Mouse (Mus musculus): ENCODE data around the gene Nrxn1. TPM values are rescaled to one million over a fixed set of nuclear protein-coding genes. Genes with fewer than 3 reads are reported as not detected.

The Nrxn1 gene
- polyA plus RNA-seq, 1 experiment from 2014 or later = 6.1 TPM

DNA sequence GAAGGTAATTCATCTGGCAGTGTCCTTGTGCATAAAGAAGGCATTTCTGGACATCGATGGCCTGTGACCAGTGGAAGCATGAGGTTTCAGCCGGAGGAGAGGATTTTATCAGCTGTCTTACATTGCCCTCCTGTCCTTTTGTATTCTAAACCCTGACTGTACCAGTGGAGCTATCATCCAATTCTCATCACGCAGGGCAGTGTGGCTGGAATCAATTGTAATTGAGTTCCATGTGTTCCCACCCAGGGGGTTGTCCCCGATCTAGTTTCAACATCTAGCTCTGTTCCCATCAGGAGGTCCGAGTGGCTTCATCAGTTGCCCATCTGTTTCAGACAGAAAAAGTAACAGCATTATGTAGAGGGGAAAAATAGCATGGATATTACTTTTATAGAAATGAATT, 1038.6 kb downstream of the Nrxn1 start:
- Histone ChIP-seq H3K4me1 (ENCODE audit: control insufficient read depth, insufficient read depth, low read length) (no peaks in the 10 kb centered on the region), H3K4me2 (replicated peaks; ENCODE audit: low read depth, low read length) (no peak overlapping the region), H3K36me3 (ENCODE audit: control insufficient read depth, insufficient read depth, low read length) (no peaks in the 10 kb centered on the region), H3K9me3 (ENCODE audit: control insufficient read depth, low read depth, low read length) (no peaks in the 10 kb centered on the region), H3K9ac (replicated peaks; ENCODE audit: low read depth, low read length) (no peak overlapping the region), H3K27ac (ENCODE audit: low read length) (no peak overlapping the region), H3K4me3 (ENCODE audit: low read depth, low read length) (no peak overlapping the region), H3K27me3 (ENCODE audit: control insufficient read depth, insufficient read depth, low read length) (no peaks in the 10 kb centered on the region)
- ATAC-seq (ENCODE audit: insufficient number of reproducible peaks, insufficient read depth, low FRiP score, low read depth) = no peak
- 74% methylated on average over 5 of the region's 5 CpGs for WGBS

DNA sequence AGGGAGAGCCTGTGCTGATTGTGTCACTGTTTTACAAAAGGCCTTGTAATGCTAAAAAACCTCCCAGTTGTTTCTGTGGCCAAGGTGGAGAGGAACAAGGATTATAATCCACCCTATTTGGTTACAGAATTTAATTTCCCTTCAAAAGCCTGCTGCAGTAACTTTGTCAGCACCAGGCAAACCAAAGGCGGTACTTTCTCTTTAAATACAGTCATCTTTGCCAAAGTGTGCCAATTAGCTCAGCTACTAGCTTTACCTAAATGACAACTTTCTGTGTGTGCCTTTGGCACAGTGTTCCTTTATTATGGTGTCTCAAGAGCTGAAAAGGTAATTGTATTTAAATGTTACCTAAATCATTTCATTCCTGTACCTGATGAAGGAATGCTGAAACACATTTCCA, 1053.6 kb downstream of the Nrxn1 start:
- Histone ChIP-seq H3K27me3 (ENCODE audit: control insufficient read depth, insufficient read depth, low read length) (no peaks in the 10 kb centered on the region), H3K9me3 (ENCODE audit: control insufficient read depth, low read depth, low read length) (no peaks in the 10 kb centered on the region), H3K4me2 (replicated peaks; ENCODE audit: low read depth, low read length) (no peak overlapping the region), H3K36me3 (ENCODE audit: control insufficient read depth, insufficient read depth, low read length) (no peaks in the 10 kb centered on the region), H3K9ac (replicated peaks; ENCODE audit: low read depth, low read length) (no peak overlapping the region), H3K4me3 (ENCODE audit: low read depth, low read length) (no peak overlapping the region), H3K27ac (ENCODE audit: low read length) (no peak overlapping the region), H3K4me1 (ENCODE audit: control insufficient read depth, insufficient read depth, low read length) (no peaks in the 10 kb centered on the region)
- ATAC-seq (ENCODE audit: insufficient number of reproducible peaks, insufficient read depth, low FRiP score, low read depth) = no peak
- WGBS = 51% methylated on average over 1 of the region's 1 CpGs

DNA sequence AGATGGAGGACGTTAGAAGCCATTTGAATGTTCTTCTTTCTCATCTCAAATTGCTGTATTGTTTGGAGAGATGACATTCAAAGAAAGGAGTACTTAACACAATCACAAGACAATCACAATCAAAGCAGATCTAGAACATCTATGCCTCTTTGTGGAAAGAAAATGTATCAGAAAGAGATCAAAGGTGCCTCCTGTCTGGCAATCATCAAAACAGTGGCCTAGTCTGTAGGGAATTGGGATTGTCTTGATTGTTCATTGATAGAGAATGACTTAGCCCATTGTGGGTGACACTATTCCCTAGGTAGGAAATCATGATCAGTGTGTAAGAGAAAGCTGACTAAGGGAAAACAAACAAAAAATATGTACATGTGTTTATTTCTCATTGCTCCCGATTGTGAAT, 1060.5 kb downstream of the Nrxn1 start:
- Histone ChIP-seq H3K36me3 (ENCODE audit: control insufficient read depth, insufficient read depth, low read length) (no peaks in the 10 kb centered on the region), H3K9ac (replicated peaks; ENCODE audit: low read depth, low read length) (no peak overlapping the region), H3K27me3 (ENCODE audit: control insufficient read depth, insufficient read depth, low read length) (no peaks in the 10 kb centered on the region), H3K4me3 (ENCODE audit: low read depth, low read length) (no peak overlapping the region), H3K4me2 (replicated peaks; ENCODE audit: low read depth, low read length) (no peak overlapping the region), H3K4me1 (ENCODE audit: control insufficient read depth, insufficient read depth, low read length) (no peaks in the 10 kb centered on the region), H3K9me3 (ENCODE audit: control insufficient read depth, low read depth, low read length) (no peaks in the 10 kb centered on the region), H3K27ac (ENCODE audit: low read length) (no peak overlapping the region)
- WGBS = 75% methylated on average over 2 of the region's 2 CpGs
- ATAC-seq (ENCODE audit: insufficient number of reproducible peaks, insufficient read depth, low FRiP score, low read depth) = no peak

DNA sequence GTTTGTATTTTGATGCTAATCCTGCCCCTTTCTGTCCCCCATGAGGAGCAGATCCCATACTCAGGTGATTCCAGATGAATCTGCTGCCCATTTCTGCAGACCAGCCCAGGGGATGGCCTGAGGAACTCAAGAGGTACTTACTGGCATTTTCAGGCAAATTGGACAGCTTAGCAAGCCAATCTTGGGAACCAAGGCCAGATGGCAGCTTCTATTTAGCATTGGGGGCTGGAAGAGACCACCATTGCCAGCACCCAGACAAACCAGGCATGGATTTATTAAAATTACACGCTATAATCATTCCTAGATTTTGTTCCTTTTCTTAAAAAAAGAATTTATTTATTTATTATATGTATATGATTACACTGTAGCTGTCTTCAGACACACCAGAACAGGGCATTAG, 1076.2 kb downstream of the Nrxn1 start:
- no peak overlapping the region for H3K9ac ChIP-seq (replicated peaks; ENCODE audit: low read depth, low read length)
- no peaks in the 10 kb centered on the region for H3K27me3 ChIP-seq (ENCODE audit: control insufficient read depth, insufficient read depth, low read length)
- no peaks in the 10 kb centered on the region for H3K4me1 ChIP-seq (ENCODE audit: control insufficient read depth, insufficient read depth, low read length)
- H3K4me3 ChIP-seq (ENCODE audit: low read depth, low read length) = no peak overlapping the region
- WGBS = 81% methylated on average over 1 of the region's 1 CpGs
- no peak overlapping the region for H3K27ac ChIP-seq (ENCODE audit: low read length)
- H3K4me2 ChIP-seq (replicated peaks; ENCODE audit: low read depth, low read length) = no peak overlapping the region
- no peak for ATAC-seq (ENCODE audit: insufficient number of reproducible peaks, insufficient read depth, low FRiP score, low read depth)
- no peaks in the 10 kb centered on the region for H3K36me3 ChIP-seq (ENCODE audit: control insufficient read depth, insufficient read depth, low read length)
- 0 out of 2 replicates have a peak, but pooled peaks cover 3% of the 10 kb centered on the region for H3K9me3 ChIP-seq (ENCODE audit: control insufficient read depth, low read depth, low read length)

DNA sequence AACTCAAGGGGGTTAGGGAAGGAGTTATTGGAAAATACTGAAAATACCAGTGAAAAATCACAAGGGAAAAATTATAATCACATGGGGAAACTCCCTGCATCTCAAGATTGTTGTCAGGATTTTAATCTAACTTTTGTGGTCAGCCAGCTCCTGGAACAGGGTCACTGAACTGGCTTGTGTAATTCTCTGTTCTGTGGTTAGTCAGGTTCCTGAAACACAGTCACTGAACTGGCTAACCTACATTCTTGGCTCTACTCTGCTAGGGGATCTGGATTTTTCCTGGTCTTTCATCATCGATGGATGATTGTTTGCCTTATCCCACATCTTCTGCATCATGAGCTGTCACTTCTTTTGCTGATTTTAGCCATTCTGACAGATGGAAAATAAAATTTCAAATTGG, 1081.1 kb downstream of the Nrxn1 start:
- H3K4me3 ChIP-seq (ENCODE audit: low read depth, low read length) = no peak overlapping the region
- H3K27ac ChIP-seq (ENCODE audit: low read length) = no peak overlapping the region
- H3K27me3 ChIP-seq (ENCODE audit: control insufficient read depth, insufficient read depth, low read length) = no peaks in the 10 kb centered on the region
- 0 out of 2 replicates have a peak, but pooled peaks cover 3% of the 10 kb centered on the region for H3K9me3 ChIP-seq (ENCODE audit: control insufficient read depth, low read depth, low read length)
- WGBS = 94% methylated on average over 1 of the region's 1 CpGs
- no peak overlapping the region for H3K9ac ChIP-seq (replicated peaks; ENCODE audit: low read depth, low read length)
- H3K4me1 ChIP-seq (ENCODE audit: control insufficient read depth, insufficient read depth, low read length) = no peaks in the 10 kb centered on the region
- ATAC-seq (ENCODE audit: insufficient number of reproducible peaks, insufficient read depth, low FRiP score, low read depth) = no peak
- H3K36me3 ChIP-seq (ENCODE audit: control insufficient read depth, insufficient read depth, low read length) = no peaks in the 10 kb centered on the region
- no peak overlapping the region for H3K4me2 ChIP-seq (replicated peaks; ENCODE audit: low read depth, low read length)

GRCm38 (mm10) chr17:90007438-90008109, 1085.3 kb downstream of the Nrxn1 start:
- Histone ChIP-seq H3K4me1 (ENCODE audit: control insufficient read depth, insufficient read depth, low read length) (no peaks in the 10 kb centered on the region), H3K27ac (ENCODE audit: low read length) (no peak overlapping the region), H3K4me2 (replicated peaks; ENCODE audit: low read depth, low read length) (no peak overlapping the region), H3K9ac (replicated peaks; ENCODE audit: low read depth, low read length) (no peak overlapping the region), H3K36me3 (ENCODE audit: control insufficient read depth, insufficient read depth, low read length) (no peaks in the 10 kb centered on the region), H3K9me3 (ENCODE audit: control insufficient read depth, low read depth, low read length) (no peaks in the 10 kb centered on the region), H3K27me3 (ENCODE audit: control insufficient read depth, insufficient read depth, low read length) (no peaks in the 10 kb centered on the region), H3K4me3 (ENCODE audit: low read depth, low read length) (no peak overlapping the region)
- WGBS = 57% methylated on average over 5 of the region's 5 CpGs
- ATAC-seq (ENCODE audit: insufficient number of reproducible peaks, insufficient read depth, low FRiP score, low read depth) = no peak

GRCm38 (mm10) chr17:89990651-89991050, 1102.2 kb downstream of the Nrxn1 start:
- Histone ChIP-seq H3K36me3 (ENCODE audit: control insufficient read depth, insufficient read depth, low read length) (no peaks in the 10 kb centered on the region), H3K27me3 (ENCODE audit: control insufficient read depth, insufficient read depth, low read length) (no peaks in the 10 kb centered on the region), H3K4me3 (ENCODE audit: low read depth, low read length) (no peak overlapping the region), H3K27ac (ENCODE audit: low read length) (no peak overlapping the region), H3K4me2 (replicated peaks; ENCODE audit: low read depth, low read length) (no peak overlapping the region), H3K4me1 (ENCODE audit: control insufficient read depth, insufficient read depth, low read length) (no peaks in the 10 kb centered on the region), H3K9me3 (ENCODE audit: control insufficient read depth, low read depth, low read length) (no peaks in the 10 kb centered on the region), H3K9ac (replicated peaks; ENCODE audit: low read depth, low read length) (no peak overlapping the region)
- no peak for ATAC-seq (ENCODE audit: insufficient number of reproducible peaks, insufficient read depth, low FRiP score, low read depth)
- WGBS = 50% methylated on average over 4 of the region's 4 CpGs

Data from stomach, embryonic 14.5 days (tissue).